Mouse (Mus musculus) c-Kit-positive CD71-negative TER-119-negative erythroid progenitor cells, embryonic 14.5 days (primary cell): Measurements from ENCODE around the gene Sparcl1.
A peak's percentile ranks its signal among the peaks of the same experiment; 100 is the strongest.

Source experiments
- DNase-seq: peaks from one replicate; pipeline ENCODE4 v3.0.0-alpha.2; 2013; ENCODE audit warnings: low read depth

The Sparcl1 gene

DNA sequence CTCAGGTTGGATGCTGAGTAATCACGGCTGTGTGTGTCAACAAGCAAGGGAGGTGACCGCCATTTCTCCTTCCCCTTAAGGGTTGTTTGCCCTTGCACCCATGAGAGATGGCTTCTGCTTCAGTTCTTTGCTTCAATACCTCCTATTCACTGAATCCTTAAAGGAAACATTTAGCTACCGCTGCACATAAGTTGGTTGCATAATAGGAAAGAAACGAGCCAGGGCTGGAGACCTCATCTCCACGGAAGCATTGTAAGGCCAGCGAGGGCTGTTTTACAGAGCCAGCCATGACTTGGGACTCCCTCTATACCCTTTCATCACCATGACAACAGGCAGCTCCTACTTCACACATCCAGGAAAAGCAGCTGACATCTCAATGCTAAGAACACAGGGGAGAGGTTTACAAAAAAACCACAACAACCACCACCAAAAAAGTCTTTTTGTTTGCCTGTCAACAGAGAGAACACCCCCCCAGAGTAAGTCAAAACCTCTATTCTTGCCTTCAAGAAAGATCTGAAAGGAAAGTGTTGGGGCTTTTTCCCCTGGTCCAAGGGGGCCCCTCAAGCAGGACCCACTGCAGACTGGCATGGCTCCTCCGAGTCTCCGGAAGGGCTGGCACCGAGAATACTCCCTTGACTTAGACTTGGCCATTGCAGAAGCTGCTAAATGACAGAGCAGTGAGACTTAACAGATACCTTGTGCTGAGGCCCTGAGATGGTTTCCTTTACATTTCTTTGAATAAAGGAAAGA, 3.2 kb downstream of the Sparcl1 start:
- no peak for DNase-seq

DNA sequence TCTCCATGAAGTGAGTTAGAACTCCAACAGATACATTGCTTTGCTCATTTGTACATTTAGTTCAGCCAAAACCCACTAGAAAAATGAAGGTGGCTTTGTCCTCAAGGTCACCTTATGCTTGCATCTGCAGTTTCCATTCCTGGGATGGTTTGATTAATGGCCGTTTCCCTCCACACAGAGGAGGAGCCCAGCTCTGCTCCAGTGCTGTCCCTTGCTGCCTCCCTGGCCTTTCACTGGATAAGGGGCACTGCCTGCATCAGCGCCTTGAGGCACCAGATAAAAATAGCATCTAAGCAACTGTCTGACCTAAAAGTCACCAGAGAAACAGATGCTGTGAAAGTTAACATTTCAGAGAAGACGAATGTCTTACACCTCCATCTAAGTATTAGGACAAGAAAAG, 4.0 kb downstream of the Sparcl1 start:
- DNase-seq, result no peak

DNA sequence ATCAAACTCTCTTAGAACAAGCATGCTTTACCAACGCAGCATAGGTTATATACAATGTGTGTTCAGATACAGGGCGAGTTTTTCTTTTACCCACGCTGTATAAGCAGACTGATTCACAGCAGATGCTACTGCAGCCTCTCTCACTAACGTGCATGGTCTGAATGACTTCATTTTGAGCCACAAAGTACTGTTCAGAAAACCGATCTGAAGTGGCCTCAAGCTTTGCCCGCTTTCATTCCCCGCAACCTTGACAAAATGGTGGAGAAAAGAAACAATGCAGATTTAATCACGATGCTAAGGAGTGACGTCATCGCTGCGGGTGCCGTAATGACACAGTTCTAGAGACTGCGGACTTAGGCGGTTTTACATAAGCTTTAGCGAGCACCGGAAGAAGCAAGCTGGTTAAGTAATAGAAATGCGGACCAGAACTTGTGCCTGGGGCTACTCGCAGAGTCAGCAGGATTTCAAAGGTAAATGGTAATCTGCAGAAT, 4.6 kb downstream of the Sparcl1 start:
- peak; percentile 14 for DNase-seq

DNA sequence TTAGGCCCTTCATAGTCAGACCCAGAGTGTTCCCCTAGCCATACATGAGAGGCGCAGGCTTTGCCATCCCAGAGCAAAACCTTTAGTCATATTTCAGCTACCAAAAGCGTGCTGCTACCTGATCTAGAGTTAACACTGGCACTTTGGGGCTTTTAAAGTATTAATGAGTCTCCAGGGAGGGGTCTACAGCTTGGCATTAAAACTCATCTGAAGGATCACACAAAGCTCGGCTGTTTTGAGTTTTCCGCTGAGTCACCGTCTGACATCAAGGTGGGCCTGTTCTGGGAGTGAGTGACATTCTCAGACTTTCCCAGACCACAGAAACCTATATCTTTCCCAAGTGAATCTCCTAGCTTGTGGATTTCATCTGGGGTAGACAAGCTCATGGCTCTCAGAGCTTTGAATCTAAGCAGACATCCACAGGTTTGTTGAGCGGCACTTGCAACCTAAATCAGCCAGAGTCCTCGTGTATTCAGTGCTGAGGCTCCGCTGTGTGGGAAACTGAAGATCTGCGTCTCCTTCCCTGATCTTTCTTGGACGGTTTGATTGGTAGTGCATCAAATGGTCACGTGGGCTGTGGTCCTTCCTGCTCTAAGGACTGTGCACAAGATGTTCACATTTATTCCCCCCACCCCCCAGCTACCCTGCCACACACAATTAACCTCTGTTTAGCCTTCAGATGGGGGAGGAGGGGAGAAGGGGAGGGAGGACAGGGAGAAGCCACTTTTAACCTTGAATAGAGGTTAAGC, 5.2 kb downstream of the Sparcl1 start:
- no peak for DNase-seq

DNA sequence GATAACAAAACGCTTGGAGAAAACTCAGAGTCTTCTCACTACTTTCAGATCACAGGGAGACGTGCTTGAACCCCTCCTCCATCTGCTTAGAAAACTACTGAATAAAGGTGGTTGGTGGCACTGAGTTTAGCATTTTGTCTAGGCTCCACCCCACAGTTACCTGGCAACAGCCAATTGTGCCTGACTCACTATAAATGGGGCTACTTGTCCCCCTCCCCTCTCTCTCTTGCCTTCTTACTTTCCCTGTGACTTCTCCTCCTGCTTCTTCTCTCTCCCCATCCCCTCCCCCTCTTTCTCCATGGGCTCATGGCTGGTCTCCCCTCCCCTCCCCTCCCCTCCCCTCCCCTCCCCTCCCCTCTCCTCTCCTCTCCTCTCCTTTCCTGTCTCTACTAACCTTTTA, 9.4 kb downstream of the Sparcl1 start:
- DNase-seq, result no peak

DNA sequence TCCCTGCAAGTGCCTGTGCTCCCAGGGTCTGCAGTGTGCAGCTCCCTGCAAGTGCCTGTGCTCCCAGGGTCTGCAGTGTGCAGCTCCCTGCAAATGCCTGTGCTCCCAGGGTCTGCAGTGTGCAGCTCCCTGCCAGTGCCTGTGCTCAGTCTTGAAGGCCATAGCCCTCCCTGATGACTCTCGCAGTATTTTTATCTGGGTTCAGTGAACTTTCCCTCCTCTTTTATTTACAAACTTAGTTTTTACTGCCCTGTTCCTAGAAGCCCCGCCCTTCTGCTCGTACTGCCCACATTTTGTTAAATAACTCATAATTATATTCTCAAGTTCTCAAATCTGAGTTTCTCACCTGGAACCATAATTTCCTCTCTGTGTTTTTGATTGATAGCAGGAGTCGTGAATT, 10.4 kb downstream of the Sparcl1 start:
- no peak for DNase-seq

DNA sequence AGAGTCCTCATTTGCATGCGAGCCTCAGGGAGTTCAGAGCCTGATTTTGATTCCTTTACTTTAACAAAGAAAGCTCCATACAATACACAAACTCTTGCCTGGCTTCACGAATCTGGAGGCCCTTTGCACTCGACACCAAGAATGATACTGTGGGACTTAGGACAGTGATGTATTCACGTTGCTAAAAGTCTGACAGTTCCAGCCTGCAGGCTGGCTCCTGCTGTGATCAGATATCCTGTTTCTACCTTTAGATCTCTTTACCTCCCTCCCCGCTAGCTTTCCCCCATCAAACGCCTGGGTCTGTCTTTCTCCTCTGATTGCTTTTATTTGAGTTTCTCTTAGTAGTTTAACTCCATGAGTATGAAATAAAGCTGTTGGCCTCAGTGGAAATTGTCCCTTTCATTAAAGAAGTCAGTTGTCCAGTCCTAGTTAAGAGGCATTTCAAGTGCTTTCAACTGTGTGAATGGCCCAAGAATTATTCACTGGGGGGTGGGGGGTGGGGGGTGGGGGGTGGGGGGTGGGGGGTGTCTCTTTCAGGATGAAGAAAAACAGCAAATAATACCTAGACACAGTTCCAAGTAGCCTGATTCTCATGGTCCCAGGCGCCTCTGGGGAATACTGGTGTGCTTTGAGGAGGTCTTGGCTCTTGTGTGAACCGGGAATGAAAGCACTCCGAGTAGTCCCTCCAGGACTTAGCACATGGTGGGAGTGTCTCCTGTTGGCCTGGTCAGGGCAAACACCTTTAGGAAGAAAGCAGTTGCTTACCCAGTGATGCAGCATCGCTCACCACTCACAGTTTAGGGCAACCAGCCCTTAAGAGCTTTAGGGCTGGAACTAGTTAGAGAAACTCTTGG, 11.6 kb downstream of the Sparcl1 start:
- no peak for DNase-seq

DNA sequence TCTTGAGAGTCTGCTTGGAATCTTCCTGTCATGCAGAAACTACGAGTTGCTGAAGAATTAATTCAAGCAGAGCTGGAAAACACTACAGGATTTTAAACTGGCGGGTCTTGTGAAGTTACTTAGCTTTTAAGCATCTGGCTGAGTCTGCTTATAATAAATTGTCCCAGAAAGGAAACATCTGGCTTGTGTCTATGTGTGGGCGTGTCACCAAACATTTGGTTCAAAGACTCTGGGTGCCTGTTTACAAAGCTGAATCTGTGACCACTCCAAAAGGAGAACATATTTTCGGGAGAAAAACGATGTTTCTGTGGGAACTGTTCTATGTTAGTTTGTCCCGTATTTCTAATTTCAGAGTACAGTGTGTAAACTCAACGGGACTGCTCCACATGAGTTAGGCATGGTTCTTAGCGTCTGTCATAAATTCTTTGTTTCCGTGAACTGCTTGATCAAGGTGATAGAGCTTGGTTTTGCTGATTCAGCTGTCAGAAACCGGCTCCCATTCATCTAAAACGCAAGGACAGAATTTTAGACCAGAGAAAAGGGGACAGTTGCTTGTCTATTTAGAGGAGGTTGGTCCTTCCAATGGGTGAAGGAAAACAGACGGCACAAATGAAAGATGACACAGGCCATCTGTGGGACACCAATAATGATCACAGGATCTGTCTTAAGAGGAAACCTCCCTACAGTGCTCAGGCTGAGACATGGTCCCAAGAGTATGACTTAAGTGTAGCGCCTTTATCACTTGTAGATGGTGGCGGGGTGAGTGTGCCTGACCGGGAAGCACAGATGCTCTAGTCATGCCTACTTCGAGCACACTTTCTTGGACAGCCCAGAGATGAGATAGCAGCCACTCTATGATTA, 17.2 kb downstream of the Sparcl1 start:
- DNase-seq, result no peak

DNA sequence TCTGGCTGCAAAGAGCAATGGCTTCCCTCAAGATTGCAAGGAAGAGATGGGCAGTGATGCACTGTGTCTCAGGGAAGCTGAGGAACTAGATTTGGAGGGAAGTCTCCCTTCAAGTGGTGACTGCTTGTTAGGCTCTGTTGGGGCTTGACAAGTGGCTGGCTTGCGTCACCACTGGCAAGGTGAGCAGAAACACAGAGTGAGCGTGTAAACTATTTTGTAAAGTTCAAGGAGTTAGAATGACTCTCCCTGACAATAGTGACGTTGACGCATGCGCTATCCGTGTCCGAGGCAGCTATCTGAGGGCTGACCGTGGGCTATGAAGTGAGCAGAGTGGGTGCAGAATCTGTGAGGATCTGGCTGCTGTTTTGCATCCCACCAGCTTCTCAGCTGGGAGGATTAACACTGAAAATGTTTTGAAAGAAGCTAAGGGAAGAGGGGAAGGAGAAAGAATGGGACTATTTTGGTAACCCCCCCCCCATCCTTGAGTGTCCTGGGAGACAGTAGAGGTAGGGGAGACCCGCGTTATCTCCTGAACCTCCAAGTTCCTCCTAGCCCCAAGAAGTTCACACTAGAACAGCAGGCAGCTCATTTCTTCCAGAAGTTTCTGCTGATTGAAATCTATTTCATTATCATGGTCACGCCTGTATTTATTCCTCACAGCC, 18.0 kb downstream of the Sparcl1 start:
- no peak for DNase-seq

DNA sequence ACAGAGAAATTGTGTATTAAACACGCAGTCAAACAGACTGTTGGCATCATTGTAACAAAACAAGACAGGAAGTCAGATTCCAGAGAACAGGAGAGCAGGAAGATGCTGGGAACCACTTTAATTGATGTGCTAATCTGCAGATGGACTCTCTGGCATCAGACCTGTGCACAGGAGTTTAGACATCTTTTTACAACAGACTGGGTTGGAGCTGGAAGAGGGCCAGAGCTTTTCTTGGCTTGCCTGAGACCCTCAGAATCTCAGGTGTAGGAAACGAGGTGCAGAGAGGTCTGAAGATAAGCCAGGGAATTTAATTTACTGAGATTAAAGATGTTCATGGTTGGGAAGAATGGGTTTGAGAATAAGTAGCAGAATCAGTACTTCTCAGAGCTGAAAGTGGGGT, 23.8 kb downstream of the Sparcl1 start:
- no peak for DNase-seq

DNA sequence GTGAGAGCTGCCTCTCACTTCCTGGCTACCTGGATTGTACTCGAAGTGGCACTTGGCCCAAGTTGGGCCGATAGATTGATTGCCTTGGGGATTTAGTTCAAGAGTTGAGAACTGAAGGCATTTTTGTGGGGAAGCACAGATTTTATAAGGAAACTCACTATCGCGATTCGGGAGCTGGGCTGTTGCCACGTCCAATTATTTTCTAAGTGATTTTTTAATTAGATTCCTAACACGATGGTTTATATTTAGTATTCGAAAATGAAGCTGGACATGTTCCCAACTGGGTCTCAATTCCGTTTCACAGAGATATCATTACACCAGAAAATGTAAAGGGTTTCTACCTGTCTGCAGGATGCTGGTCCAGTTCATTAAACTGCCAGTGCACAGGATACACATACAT, 28.2 kb downstream of the Sparcl1 start:
- no peak for DNase-seq

DNA sequence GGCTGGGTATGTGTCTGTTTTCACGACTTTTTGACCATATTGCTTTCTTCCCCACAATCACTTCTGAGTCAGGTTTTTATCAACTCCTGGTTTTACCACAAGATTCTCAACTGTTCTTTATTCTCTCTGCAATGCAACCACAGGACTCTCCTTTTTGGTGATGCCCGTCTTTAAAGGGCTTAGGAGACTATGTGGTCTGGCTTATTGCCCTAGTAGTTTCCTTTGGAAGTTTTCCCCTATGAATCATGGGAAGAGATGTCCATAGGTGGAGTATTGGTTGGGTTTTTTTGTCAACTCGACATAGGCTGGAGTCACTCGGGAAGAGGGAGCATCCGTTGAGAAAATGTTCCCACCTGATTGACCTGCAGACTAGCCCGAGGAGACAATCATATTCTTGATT, 32.8 kb downstream of the Sparcl1 start:
- no peak for DNase-seq

DNA sequence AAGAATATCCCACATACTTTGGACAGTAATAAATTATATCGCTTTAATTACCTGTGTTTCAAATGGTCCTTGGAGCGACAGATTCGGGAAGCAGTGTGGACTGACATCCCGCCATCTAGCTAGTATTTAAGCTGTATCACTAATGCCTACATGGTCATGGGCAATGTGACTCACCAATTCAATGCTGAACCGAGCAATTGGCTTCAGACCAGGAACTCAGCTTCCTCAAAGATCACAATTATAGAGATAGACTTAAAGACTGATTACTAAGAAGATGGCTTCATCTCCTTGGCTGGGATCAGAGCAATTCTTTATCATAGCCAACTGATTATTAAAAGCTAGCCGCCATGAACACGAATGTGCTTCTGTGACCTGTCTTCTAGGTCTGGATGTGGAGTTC, 36.0 kb downstream of the Sparcl1 start, which contains the start of gene Gm17660:
Gene Gm17660 (minus strand): TSS at position 101 of the 400 bp plus-strand sequence.
- DNase-seq, result no peak

DNA sequence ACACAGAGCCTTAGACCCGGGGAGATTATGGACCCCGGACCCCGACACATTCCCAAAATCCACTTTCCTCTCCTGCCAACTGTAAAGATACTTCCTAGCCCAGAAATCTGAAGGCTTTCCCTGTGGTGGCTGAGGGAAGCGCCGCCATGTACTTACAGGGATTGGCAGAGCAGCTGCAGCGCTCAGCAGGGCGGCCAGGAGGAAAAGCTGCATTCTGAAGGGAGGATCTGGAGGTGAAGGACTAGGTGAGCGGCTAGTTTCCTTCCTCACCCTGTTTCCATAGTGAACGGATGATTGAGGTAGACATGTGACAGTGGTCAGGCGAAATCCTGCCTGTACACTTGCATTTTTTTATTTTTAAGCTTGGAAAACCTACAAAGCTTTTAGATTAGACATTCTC, 37.2 kb downstream of the Sparcl1 start:
- no peak for DNase-seq

DNA sequence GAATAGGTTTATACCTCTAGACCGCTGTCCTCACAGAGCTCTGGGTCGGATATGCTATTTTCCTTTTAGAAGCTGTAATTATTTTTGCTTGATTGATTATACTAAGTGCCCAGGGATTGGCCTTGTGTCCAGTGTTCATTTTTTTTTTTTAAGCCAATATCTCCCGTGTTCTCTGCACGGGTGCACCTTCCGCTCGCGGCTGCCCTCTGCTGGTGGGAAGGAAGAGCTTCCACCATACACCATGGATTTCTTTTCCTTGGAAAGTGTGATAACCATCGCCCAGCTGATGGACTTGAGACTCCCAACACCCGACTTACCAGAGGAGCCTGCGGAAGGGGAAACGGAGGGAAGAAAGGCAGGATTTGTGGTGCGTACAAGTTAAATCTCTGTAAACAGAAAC, 39.1 kb downstream of the Sparcl1 start:
- peak; percentile 44 for DNase-seq

DNA sequence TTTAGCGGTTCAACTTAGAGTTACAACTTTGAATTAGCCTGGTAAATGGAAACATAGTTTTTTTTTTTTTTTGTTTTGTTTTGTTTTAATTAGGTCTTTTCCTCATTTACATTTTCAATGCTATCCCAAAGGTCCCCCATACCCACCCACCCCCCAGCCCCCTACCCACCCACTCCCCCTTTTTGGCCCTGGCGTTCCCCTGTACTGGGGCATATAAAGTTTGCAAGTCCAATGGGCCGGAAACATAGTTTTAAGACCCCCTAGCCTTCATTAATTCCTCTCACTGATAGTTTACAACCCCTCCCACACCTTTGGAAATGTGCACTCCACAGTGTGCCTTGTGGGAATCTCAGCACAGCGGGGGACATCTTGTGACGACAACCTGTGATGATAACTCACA, 39.9 kb downstream of the Sparcl1 start:
- no peak for DNase-seq

DNA sequence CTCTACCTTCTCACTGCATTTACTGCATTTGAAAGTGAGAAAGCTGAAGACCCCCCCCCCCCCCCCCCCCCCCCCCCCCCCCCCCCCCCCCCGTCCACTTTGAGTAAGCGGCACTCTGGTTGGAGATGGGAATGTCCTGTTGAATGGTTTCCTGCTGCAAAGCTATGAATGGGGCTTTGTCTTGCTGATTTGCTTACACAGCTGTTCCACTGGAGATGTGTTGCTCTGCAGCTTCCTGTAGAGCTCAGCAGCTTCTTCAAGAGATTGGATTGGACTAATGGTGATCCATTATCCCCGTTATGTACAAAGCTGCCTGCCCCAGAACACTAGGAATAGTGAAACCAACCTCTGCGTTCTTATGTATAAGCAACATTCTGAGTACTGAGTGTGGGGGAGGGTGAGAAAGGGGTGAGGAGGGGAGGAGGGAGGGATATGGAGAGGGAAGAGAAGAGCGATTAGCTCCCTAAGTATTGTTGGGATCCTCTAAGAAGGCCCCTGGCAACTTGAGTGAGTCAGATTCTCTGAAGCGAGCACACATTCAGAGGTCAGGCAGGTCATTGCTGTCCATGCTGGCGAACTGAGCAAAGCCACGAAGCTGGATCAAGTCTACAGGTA, 41.2 kb downstream of the Sparcl1 start:
- DNase-seq, result no peak

DNA sequence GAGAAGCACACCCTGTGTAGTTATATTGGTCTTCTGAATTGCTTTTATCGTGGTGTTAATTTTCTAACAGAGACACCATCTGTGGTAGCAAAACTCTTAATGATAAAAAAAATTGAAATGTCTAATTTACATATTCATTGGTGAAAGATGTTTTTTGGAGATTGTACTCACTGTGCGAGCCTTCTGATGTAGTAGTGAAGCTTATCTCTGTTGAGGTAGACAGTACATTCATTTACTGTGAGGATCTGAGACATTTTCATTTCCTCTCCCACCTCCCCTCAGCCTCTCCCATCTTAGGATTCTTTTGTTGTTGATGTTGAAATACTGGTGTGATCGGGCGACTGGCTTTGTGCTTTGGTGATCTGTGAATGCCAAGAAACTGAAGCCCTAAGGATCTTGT, 42.5 kb downstream of the Sparcl1 start:
- DNase-seq, result no peak

DNA sequence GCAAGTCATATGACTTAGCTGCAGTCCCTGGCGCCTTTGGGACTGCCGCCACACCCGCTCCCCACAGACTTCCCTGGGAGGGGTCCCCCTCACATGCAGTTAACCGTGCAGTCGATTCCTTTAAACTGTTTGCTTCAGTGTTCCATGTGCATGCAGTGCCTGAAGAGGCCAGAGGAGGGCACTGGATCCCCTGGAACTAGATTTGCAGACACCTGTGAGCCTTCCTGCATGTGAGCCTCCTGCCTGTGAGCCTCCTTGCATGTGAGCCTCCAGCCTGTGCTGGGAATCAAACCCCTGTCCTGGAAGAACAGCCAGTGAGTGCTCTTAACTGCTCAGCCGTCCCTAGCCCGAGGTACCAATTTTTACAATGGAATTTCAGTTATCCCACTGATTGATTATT, 44.8 kb downstream of the Sparcl1 start:
- DNase-seq, result no peak

DNA sequence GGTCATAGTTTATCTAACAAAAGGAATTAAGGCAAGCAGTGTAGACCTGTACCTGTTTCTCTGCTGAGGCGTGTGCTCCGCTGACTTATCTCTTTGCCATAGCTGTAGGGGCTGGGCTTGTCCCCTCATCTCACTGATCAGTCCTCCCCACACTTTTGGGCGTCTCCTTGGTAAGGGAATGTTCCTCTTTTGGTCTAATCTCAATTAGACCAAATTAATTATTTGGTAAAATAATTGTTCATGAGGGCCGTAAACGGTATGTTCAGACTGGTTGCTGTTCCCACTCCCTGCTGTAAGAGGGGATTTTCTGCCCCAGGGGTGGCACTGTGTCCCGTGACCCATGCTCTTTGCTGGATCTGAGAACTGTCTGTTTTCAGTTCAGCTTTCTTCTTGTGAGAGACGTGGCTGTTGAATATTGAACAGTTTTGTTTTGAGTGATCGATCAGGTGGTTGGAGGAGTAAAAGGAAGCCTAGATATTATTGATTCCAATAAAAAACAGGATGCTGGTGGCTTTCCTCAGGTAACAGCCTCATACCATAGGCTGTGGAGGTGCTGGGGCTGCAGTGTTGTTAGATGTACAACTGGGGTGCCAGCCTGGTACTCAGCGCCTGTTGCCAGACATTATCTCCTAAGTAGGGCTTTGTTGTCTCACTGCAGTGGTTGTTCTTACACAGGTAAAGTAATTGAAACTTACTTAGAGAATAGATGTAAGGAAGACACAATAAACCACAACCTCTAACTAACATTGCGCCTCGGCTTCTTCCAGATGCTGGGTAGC, 50.6 kb downstream of the Sparcl1 start:
- DNase-seq, result no peak
